Mouse (Mus musculus): ENCODE data around the gene Nt5dc3.

- TF ChIP-seq CTCF (IDR thresholded peaks at IDR 0.05; ENCODE audit: low read depth, low read length) (no peak), POLR2A (IDR thresholded peaks at IDR 0.05; ENCODE audit: borderline replicate concordance, low read depth, low read length) (no peak)
These were observed 6.6 kb upstream of the Nt5dc3 start for GRCm38 (mm10) chr10:86772231-86772631.

Data from bone marrow macrophage, adult 2 months (primary cell).